Mouse (Mus musculus) limb, embryonic 12.5 days (tissue): Measurements from ENCODE around the gene Hnrnpd. TPM values are rescaled to one million over a fixed set of nuclear protein-coding genes. Genes with fewer than 3 reads are reported as not detected.

Source experiments
- ATAC-seq: fragments of 200-750 bp; cut with Nextera tagmentation; 2 replicates; pipeline ENCODE4 v1.8.0; 2017; ENCODE audit warnings: low read depth, moderate TSS enrichment; ENCODE audit not compliant: insufficient number of reproducible peaks, insufficient read depth, low FRiP score, low TSS enrichment
- H3K27ac ChIP-seq: fragments of 300-500 bp; sonication (generic); 2 replicates; pipeline ENCODE4 v1.5.1; 2016; ENCODE audit warnings: mild to moderate bottlenecking, moderate library complexity
- H3K27me3 ChIP-seq: fragments of 300-500 bp; sonication (generic); 2 replicates; pipeline ENCODE4 v1.6.1; 2016; ENCODE audit warnings: mild to moderate bottlenecking, moderate library complexity
- H3K36me3 ChIP-seq: fragments of 300-500 bp; sonication (generic); 2 replicates; pipeline ENCODE4 v1.6.1; 2016; ENCODE audit warnings: mild to moderate bottlenecking, moderate library complexity
- H3K4me1 ChIP-seq: fragments of 300-500 bp; sonication (generic); replicated peaks from 2 replicates; pipeline ENCODE4 v1.6.1; 2016
- H3K4me2 ChIP-seq: fragments of 300-500 bp; sonication (generic); 2 replicates; pipeline ENCODE4 v1.6.1; 2016; ENCODE audit warnings: mild to moderate bottlenecking, moderate library complexity
- H3K4me3 ChIP-seq: fragments of 300-500 bp; sonication (generic); replicated peaks from 2 replicates; pipeline ENCODE4 v1.5.1; 2016; ENCODE audit warnings: mild to moderate bottlenecking
- H3K9ac ChIP-seq: fragments of 300-500 bp; sonication (generic); replicated peaks from 2 replicates; pipeline ENCODE4 v1.6.1; 2016; ENCODE audit warnings: mild to moderate bottlenecking, moderate library complexity
- H3K9me3 ChIP-seq: fragments of 300-500 bp; sonication (generic); 2 replicates; pipeline ENCODE4 v1.6.1; 2016; ENCODE audit warnings: mild to moderate bottlenecking, moderate library complexity
- WGBS: fragments of 180-500 bp; shearing (Covaris S2); methylation state at CpG from one replicate; pipeline ENCODE4 v1.1.7; 2016; 5-methylcytosine and 5-hydroxymethylcytosine counted together
- polyA plus RNA-seq: library from polyadenylated mRNA; unstranded; fragments of >200 nt; fragmentation: Nextera tagmentation; extraction: Ambion mirVana; gene quantifications from 2 replicates; pipeline ENCODE4 v1.2.1, GENCODE M21; 2016

Hnrnpd gene
- polyA plus RNA-seq = 469 and 520 TPM in 2 replicates

DNA sequence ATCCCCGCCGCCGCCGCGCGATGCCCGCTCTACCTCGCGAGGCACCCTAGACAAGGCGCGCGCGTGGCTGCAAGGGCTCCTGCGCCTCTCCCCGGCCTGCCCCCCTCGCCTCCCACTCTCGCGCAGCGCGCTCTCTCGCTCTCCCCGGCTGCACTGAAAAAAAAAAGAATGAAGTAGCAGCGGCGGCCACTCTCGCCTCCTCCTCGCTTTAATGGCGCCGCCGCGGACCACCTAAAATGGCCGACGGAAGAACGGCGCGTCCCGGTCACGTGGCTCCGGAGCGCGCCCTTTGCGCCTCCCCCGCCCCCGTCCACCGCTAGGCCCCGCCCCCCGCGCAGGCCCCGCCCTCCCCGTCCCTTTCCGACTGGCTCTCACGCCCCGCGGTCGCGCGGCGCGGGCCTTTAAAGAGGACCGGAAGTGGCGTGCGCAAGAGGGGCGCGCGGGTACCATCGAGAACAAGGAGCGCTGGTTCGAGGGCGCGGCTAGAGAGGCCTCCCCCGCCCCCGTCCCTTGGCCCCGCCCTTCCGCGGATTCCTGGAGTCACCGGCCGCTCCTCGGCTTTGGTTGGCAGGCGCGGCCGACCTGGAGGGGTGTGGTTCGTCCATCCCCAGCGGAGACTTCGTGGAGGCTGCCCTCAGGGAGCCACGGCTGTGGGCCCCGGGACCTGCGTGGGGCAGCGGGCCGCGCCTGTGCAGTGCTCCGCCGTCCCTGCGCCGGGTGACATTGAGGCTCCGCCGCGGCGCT lies at the start of gene Hnrnpd, which contains the start of gene 4930524J08Rik:
Gene Hnrnpd, minus strand, starts transcription at position 240 of the 744 bp plus-strand sequence.
Gene 4930524J08Rik, plus strand, starts transcription at position 363 of the 744 bp plus-strand sequence.
- peak within 1 kb of the TSS; percentile 85 for H3K4me2 ChIP-seq
- peak within 1 kb of the TSS; percentile 100 for H3K27ac ChIP-seq
- no peaks in the 10 kb centered on the region for H3K9me3 ChIP-seq
- under 1% methylated on average over 97 of the region's 97 CpGs for WGBS
- ATAC-seq = peak; percentile 94
- peaks cover 25% of the 10 kb centered on the region for H3K4me1 ChIP-seq
- peaks cover 12% of the 10 kb centered on the region for H3K36me3 ChIP-seq
- H3K27me3 ChIP-seq = no peaks in the 10 kb centered on the region
- peak within 1 kb of the TSS; percentile 93 for H3K4me3 ChIP-seq
- H3K9ac ChIP-seq = peak within 1 kb of the TSS; percentile 99

DNA sequence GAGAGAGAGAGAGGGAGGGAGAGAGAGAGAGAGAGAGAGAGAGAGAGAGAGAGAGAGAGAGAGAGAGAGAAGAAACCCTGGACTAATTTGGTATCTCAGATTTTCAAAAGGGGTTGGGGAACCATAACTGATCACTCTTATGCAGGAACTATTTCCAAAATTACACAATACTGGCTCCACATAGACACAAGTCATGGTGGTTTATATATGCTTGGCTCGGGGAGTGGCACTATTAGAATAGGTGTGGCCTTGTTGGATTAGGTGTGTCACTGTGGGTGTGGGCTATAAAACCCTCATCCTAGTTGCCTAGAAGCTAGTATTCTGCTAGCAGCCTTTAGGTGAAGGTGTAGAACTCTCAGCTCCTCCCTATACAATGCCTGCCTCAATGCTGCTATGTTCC lies 46.1 kb upstream of the Hnrnpd start:
- H3K4me2 ChIP-seq = no peak overlapping the region
- no peak overlapping the region for H3K27ac ChIP-seq
- H3K4me3 ChIP-seq = no peak overlapping the region
- no peak for ATAC-seq
- no peak overlapping the region for H3K9ac ChIP-seq
- 70% methylated on average over 1 of the region's 1 CpGs for WGBS
- no peaks in the 10 kb centered on the region for H3K27me3 ChIP-seq
- H3K4me1 ChIP-seq = no peaks in the 10 kb centered on the region
- no peaks in the 10 kb centered on the region for H3K9me3 ChIP-seq
- H3K36me3 ChIP-seq = no peaks in the 10 kb centered on the region

GRCm38 (mm10) chr5:100024403-100024802 lies 45.7 kb upstream of the Hnrnpd start:
- no peaks in the 10 kb centered on the region for H3K36me3 ChIP-seq
- no peaks in the 10 kb centered on the region for H3K27me3 ChIP-seq
- WGBS = 64% methylated on average over 5 of the region's 5 CpGs
- H3K9ac ChIP-seq = no peak overlapping the region
- no peaks in the 10 kb centered on the region for H3K4me1 ChIP-seq
- H3K9me3 ChIP-seq = no peaks in the 10 kb centered on the region
- ATAC-seq = no peak
- H3K4me2 ChIP-seq = no peak overlapping the region
- no peak overlapping the region for H3K4me3 ChIP-seq
- no peak overlapping the region for H3K27ac ChIP-seq

DNA sequence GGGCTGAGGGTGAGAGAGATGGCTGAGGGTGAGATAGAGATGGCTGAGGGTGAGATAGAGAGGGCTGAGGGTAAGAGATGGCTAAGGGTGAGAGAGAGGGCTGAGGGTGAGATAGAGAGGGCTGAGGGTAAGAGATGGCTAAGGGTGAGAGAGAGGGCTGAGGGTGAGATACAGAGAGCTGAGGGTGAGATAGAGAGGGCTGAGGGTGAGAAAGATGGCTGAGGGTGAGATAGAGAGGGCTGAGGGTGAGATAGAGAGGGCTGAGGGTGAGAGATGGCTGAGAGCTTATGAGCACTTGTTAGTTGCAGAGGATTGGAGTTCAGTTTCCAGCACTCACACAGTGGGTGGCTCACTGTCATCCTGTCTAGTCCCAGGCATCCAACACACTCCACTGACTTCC lies 41.4 kb upstream of the Hnrnpd start:
- no peak overlapping the region for H3K4me3 ChIP-seq
- no peak overlapping the region for H3K4me2 ChIP-seq
- H3K27ac ChIP-seq = no peak overlapping the region
- no peak overlapping the region for H3K9ac ChIP-seq
- H3K36me3 ChIP-seq = no peaks in the 10 kb centered on the region
- no peaks in the 10 kb centered on the region for H3K27me3 ChIP-seq
- H3K4me1 ChIP-seq = no peaks in the 10 kb centered on the region
- no peak for ATAC-seq
- H3K9me3 ChIP-seq = no peaks in the 10 kb centered on the region

DNA sequence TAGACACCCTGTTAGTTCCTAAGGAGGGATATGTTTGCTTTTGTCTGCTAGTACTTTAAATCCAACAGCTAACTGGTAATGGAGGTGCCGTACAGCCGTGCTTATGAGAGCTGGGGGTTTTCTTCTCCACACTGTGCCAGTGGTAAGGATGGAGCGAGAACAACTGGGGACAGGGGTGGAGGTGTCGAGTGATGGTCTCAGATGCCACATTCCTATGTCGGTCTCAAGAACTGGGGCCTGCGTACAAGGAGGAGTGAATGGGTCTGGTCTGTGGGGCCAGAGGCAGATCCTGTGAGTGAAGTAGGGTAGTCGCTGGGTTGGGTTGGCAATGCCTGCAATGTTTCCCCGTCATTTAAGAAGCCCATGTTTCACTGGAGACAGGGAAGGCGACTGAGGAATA lies 33.9 kb upstream of the Hnrnpd start:
- no peak for ATAC-seq

GRCm38 (mm10) chr5:100008485-100008884 lies 29.7 kb upstream of the Hnrnpd start:
- H3K9me3 ChIP-seq = no peaks in the 10 kb centered on the region
- no peak for ATAC-seq
- no peak overlapping the region for H3K4me3 ChIP-seq
- no peak overlapping the region for H3K4me2 ChIP-seq
- H3K27ac ChIP-seq = no peak overlapping the region
- no peaks in the 10 kb centered on the region for H3K4me1 ChIP-seq
- no peak overlapping the region for H3K9ac ChIP-seq
- 53% methylated on average over 3 of the region's 3 CpGs for WGBS
- no peaks in the 10 kb centered on the region for H3K36me3 ChIP-seq
- H3K27me3 ChIP-seq = no peaks in the 10 kb centered on the region

More for the DNA sequence above, 33.9 kb upstream of the Hnrnpd start:
- H3K4me3 ChIP-seq = no peak overlapping the region
- no peaks in the 10 kb centered on the region for H3K4me1 ChIP-seq
- no peak overlapping the region for H3K4me2 ChIP-seq
- H3K9me3 ChIP-seq = no peaks in the 10 kb centered on the region
- H3K9ac ChIP-seq = no peak overlapping the region
- 85% methylated on average over 9 of the region's 9 CpGs for WGBS
- H3K27me3 ChIP-seq = no peaks in the 10 kb centered on the region
- H3K36me3 ChIP-seq = no peaks in the 10 kb centered on the region
- no peak overlapping the region for H3K27ac ChIP-seq

DNA sequence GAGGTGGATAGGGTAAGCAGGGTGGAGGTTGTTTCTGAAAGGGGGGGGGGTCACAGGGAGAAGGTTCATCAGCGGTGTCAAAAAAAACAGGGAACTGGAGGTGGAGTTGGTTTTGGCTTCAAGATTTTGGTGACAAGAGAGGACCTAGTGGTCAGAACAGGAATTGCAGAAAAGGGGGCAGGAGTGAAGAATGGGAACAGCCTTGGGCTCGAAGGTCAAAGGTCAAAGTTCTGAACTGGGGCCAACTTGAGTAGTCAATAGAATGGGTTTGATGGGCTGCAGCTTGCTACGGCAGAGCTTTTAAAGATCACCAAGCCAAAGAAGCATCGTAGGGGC lies 28.3 kb upstream of the Hnrnpd start:
- WGBS = 82% methylated on average over 4 of the region's 4 CpGs
- H3K36me3 ChIP-seq = no peaks in the 10 kb centered on the region
- no peak overlapping the region for H3K27ac ChIP-seq
- H3K4me3 ChIP-seq = no peak overlapping the region
- H3K4me2 ChIP-seq = no peak overlapping the region
- no peak overlapping the region for H3K9ac ChIP-seq
- H3K9me3 ChIP-seq = no peaks in the 10 kb centered on the region
- no peaks in the 10 kb centered on the region for H3K27me3 ChIP-seq
- H3K4me1 ChIP-seq = no peaks in the 10 kb centered on the region
- ATAC-seq = no peak

DNA sequence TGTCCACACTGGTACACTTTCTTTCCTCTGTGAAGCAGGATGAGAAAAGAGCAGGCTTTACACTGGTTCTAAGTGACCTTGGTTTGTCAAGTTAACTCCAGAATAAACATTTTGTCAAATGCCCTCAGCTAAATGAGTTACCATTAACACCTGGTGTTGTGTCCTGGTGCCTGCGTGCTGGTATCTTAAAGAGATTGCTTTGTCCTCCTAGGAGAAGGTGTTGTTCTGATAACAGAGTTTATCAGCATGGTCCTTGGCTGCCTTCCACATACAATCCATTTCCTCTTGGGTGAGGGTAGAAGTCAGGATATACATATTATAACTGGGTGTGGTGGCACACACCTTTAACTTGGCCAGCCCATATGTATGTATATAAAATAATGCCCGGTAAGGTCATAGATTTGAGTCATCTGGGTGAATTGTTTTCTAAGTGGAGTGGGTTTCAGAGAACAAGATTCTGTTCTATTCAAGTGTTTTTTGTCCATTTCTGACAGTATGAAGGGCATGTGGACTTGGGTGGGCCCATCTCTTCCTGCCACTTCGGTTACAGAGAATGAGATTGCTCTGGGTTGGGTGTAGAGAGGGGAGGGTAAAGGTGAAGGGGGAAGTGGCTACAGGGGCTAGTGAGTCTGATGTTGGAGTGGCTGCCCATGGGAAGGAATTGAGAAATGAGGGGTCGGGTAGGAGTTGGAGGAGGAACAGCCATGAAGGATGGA lies 27.7 kb upstream of the Hnrnpd start:
- H3K4me2 ChIP-seq = no peak overlapping the region
- H3K27ac ChIP-seq = no peak overlapping the region
- no peak overlapping the region for H3K4me3 ChIP-seq
- H3K9me3 ChIP-seq = no peaks in the 10 kb centered on the region
- no peaks in the 10 kb centered on the region for H3K27me3 ChIP-seq
- ATAC-seq = no peak
- 86% methylated on average over 4 of the region's 4 CpGs for WGBS
- no peaks in the 10 kb centered on the region for H3K36me3 ChIP-seq
- no peak overlapping the region for H3K9ac ChIP-seq
- H3K4me1 ChIP-seq = no peaks in the 10 kb centered on the region

DNA sequence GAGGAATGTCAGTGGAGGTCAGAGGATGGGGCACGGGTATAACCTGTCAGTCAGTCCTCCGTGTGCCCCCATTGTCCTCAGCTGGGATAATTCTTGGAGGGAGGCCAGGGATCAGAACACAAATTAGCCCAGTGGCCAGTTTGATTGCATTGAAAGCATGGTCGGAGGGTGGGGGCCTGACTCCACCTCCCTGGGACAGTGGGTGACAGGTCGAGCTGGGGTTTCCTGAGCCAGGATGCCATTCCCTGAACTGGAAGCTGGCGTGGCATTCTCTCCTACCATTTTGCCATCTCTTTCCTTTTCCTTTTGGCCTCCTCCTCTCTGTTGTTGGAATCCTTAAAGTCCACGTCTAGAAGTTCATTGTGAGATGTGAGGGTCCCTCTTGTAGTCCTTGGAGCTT lies 27.2 kb upstream of the Hnrnpd start:
- no peak for ATAC-seq
- Histone ChIP-seq H3K4me2 (no peak overlapping the region), H3K4me1 (no peaks in the 10 kb centered on the region), H3K4me3 (no peak overlapping the region), H3K27ac (no peak overlapping the region), H3K27me3 (no peaks in the 10 kb centered on the region), H3K9ac (no peak overlapping the region), H3K36me3 (no peaks in the 10 kb centered on the region), H3K9me3 (no peaks in the 10 kb centered on the region)
- 84% methylated on average over 6 of the region's 6 CpGs for WGBS

DNA sequence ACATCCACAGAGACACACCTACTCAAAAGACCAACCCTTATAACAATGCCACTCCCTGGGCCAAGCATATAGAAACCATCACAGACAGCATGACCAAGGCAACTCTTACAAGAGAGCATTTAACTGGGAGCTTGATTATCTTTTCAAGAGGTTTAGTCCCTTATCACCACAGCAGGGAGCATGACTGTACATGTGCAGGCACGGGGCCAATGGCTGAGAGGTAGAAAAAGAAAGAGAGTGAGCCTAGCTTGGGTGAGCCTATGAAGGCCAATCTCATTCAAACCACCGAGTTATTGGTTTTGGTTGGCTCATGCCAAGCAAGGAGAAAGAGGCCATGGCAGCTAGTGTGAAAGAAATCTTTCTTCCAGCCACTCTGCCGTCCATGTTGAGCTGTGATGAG lies 26.7 kb upstream of the Hnrnpd start:
- no peak for ATAC-seq
- no peaks in the 10 kb centered on the region for H3K9me3 ChIP-seq
- 73% methylated on average over 3 of the region's 3 CpGs for WGBS

DNA sequence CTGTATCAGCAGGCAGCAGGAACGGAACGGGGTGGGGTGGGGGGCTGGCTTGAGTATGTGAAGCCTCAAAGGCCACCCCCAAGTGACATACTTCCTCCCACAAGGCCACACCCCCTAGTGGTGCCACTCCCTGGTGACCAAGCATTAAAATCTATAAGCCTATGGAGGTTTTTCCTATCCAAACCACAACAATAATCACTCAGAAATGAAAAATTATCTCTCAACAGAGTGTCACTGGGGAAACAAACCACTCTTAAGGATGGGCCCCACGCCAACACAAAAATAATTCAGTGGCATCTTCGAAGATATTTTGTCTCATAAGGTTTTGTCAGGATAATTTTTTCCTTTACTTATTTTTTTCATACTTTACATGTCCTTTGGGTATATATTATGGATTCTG lies 25.2 kb upstream of the Hnrnpd start:
- Histone ChIP-seq H3K9ac (no peak overlapping the region), H3K27ac (no peak overlapping the region), H3K36me3 (no peaks in the 10 kb centered on the region), H3K9me3 (no peaks in the 10 kb centered on the region), H3K4me2 (no peak overlapping the region), H3K27me3 (no peaks in the 10 kb centered on the region), H3K4me1 (no peaks in the 10 kb centered on the region), H3K4me3 (no peak overlapping the region)
- no peak for ATAC-seq
- WGBS = 91% methylated on average over 4 of the region's 4 CpGs

More for the DNA sequence above, 26.7 kb upstream of the Hnrnpd start:
- no peak overlapping the region for H3K9ac ChIP-seq
- H3K4me2 ChIP-seq = no peak overlapping the region
- H3K4me3 ChIP-seq = no peak overlapping the region
- no peaks in the 10 kb centered on the region for H3K4me1 ChIP-seq
- no peaks in the 10 kb centered on the region for H3K36me3 ChIP-seq
- no peaks in the 10 kb centered on the region for H3K27me3 ChIP-seq
- no peak overlapping the region for H3K27ac ChIP-seq
